Mouse (Mus musculus): ENCODE measurements around the gene Bcas3. TPM values are rescaled to one million over a fixed set of nuclear protein-coding genes. Genes with fewer than 3 reads are reported as not detected.
A peak's percentile ranks its signal among the peaks of the same experiment; 100 is the strongest.

Gene Bcas3
- total RNA-seq, 2 experiments from 2014 or later, result 53.6 to 56.1 TPM

GRCm38 (mm10) chr11:85649373-85649772, 296.4 kb downstream of the Bcas3 start:
- DNase-seq (ENCODE audit: low spot score in 2 of 2), result no peak

GRCm38 (mm10) chr11:85657471-85657870, 304.5 kb downstream of the Bcas3 start:
- DNase-seq (ENCODE audit: low spot score in 2 of 2), result no peak

GRCm38 (mm10) chr11:85660304-85660703, 307.3 kb downstream of the Bcas3 start:
- DNase-seq (ENCODE audit: low spot score in 2 of 2), result no peak

GRCm38 (mm10) chr11:85667176-85667575, 314.2 kb downstream of the Bcas3 start:
- no peak for DNase-seq (ENCODE audit: low spot score in 2 of 2)

- no peak for DNase-seq (ENCODE audit: low spot score in 2 of 2)
These were observed 314.8 kb downstream of the Bcas3 start for GRCm38 (mm10) chr11:85667741-85668140.

- DNase-seq (ENCODE audit: low spot score in 2 of 2), result no peak
These were observed 320.0 kb downstream of the Bcas3 start for GRCm38 (mm10) chr11:85672881-85673475.

GRCm38 (mm10) chr11:85675244-85675643, 322.3 kb downstream of the Bcas3 start:
- no peak for DNase-seq (ENCODE audit: low spot score in 2 of 2)

- DNase-seq (ENCODE audit: low spot score in 2 of 2), result no peak
These were observed 323.5 kb downstream of the Bcas3 start for GRCm38 (mm10) chr11:85676357-85677004.

GRCm38 (mm10) chr11:85678666-85679065, 325.7 kb downstream of the Bcas3 start:
- DNase-seq (ENCODE audit: low spot score in 2 of 2), result peak in 1 of 2 experiments; percentile 41

GRCm38 (mm10) chr11:85681580-85682419, 328.8 kb downstream of the Bcas3 start:
- DNase-seq (ENCODE audit: low spot score in 2 of 2), result no peak

GRCm38 (mm10) chr11:85684981-85685380, 332.0 kb downstream of the Bcas3 start:
- DNase-seq (ENCODE audit: low spot score in 2 of 2), result no peak

- no peak for DNase-seq (ENCODE audit: low spot score in 2 of 2)
These were observed 335.0 kb downstream of the Bcas3 start for GRCm38 (mm10) chr11:85687816-85688439.

- no peak for DNase-seq (ENCODE audit: low spot score in 2 of 2)
These were observed 335.5 kb downstream of the Bcas3 start for GRCm38 (mm10) chr11:85688440-85688838.

- no peak for DNase-seq (ENCODE audit: low spot score in 2 of 2)
These were observed 336.3 kb downstream of the Bcas3 start for GRCm38 (mm10) chr11:85689226-85689625.

GRCm38 (mm10) chr11:85691285-85691684, 338.3 kb downstream of the Bcas3 start:
- DNase-seq (ENCODE audit: low spot score in 2 of 2), result no peak

- DNase-seq (ENCODE audit: low spot score in 2 of 2), result no peak
These were observed 342.8 kb downstream of the Bcas3 start for GRCm38 (mm10) chr11:85695614-85696263.

GRCm38 (mm10) chr11:85696491-85697398, 343.8 kb downstream of the Bcas3 start:
- DNase-seq (ENCODE audit: low spot score in 2 of 2), result peak in 1 of 2 experiments; percentile 24

GRCm38 (mm10) chr11:85697468-85697867, 344.5 kb downstream of the Bcas3 start:
- no peak for DNase-seq (ENCODE audit: low spot score in 2 of 2)

GRCm38 (mm10) chr11:85698242-85698641, 345.3 kb downstream of the Bcas3 start:
- no peak for DNase-seq (ENCODE audit: low spot score in 2 of 2)
